Mouse (Mus musculus) heart, adult 2 months (tissue): Measurements from ENCODE around the gene Hist1h4n.

Experiments
- CTCF ChIP-seq: fragments of 200-600 bp; IDR thresholded peaks from 2 replicates; pipeline ENCODE4 v1.8.1; 2022; ENCODE audit warnings: antibody characterized with exemption, mild to moderate bottlenecking, moderate library complexity
- EP300 ChIP-seq: fragments of 200-500 bp; IDR thresholded peaks from 2 replicates; pipeline ENCODE4 v1.6.1; 2011; ENCODE audit warnings: low read depth, low read length, control low read depth; ENCODE audit not compliant: insufficient read depth
- POLR2A ChIP-seq: fragments of 200-500 bp; IDR thresholded peaks from 2 replicates; pipeline ENCODE4 v1.6.1; 2011; ENCODE audit warnings: mild to moderate bottlenecking, low read depth, low read length, control low read depth; ENCODE audit not compliant: insufficient read depth

DNA sequence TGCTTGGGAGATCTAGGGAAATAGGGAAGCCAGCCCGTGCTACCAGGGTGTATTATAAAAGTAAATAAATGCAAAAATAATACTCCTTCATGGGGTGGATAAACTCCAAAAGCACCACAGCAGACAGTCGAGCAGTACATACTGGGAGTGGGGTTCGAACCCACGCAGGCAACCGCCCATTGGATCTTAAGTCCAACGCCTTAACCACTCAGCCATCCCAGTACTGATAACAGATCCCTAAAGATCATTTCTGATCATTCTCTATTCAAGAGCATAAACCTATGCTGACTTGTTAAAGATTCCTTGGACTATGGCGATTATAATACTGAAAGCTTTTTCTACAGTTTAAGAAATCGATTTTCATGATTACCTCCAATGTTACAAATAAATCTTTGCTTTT lies 15.9 kb upstream of the Hist1h4n start:
- TF ChIP-seq EP300, result no peak
- TF ChIP-seq CTCF, result no peak
- TF ChIP-seq POLR2A, result no peak
